Mouse (Mus musculus): ENCODE measurements around the gene Gm7929. TPM values are rescaled to one million over a fixed set of nuclear protein-coding genes. Genes with fewer than 3 reads are reported as not detected.
"Not testable (repeated sequence)": the region's sequence is repeated elsewhere in the genome, so short reads cannot be mapped to it uniquely, and the experiment has no call there.

Gm7929 gene
- polyA plus RNA-seq (2015; fragmentation: Nextera tagmentation; extraction: Ambion mirVana), result not detected in 2 replicates

GRCm38 (mm10) chr14:41750514-41750913 lies at the start of gene Gm7929:
Gene Gm7929, minus strand, starts transcription at chr14:41750614.
- not testable (repeated sequence) for ATAC-seq (ENCODE audit: extremely low read depth, insufficient number of reproducible peaks, low FRiP score, low TSS enrichment); H3K4me2 ChIP-seq

GRCm38 (mm10) chr14:41772341-41772740 lies 21.9 kb upstream of the Gm7929 start, which contains the start of gene Gm47189:
Gene Gm47189, minus strand, starts transcription at chr14:41772441.
- H3K9me3 ChIP-seq; H3K4me1 ChIP-seq; ATAC-seq (ENCODE audit: extremely low read depth, insufficient number of reproducible peaks, low FRiP score, low TSS enrichment); H3K27ac ChIP-seq (replicated peaks); H3K36me3 ChIP-seq; H3K9ac ChIP-seq; H3K4me2 ChIP-seq; H3K4me3 ChIP-seq; H3K27me3 ChIP-seq (replicated peaks): not testable (repeated sequence)

More at GRCm38 (mm10) chr14:41750514-41750913, at the start of gene Gm7929:
- not testable (repeated sequence) for H3K36me3 ChIP-seq; H3K9ac ChIP-seq; H3K27ac ChIP-seq (replicated peaks); H3K4me1 ChIP-seq; H3K9me3 ChIP-seq; H3K27me3 ChIP-seq (replicated peaks); H3K4me3 ChIP-seq
- 56% methylated on average over 1 of the region's 1 CpGs for WGBS

- not testable (repeated sequence) for H3K4me1 ChIP-seq; H3K36me3 ChIP-seq; H3K27me3 ChIP-seq (replicated peaks); H3K9me3 ChIP-seq; H3K27ac ChIP-seq (replicated peaks); H3K9ac ChIP-seq; H3K4me2 ChIP-seq; ATAC-seq (ENCODE audit: extremely low read depth, insufficient number of reproducible peaks, low FRiP score, low TSS enrichment); H3K4me3 ChIP-seq
- 64% methylated on average over 3 of the region's 3 CpGs for WGBS
Measured at GRCm38 (mm10) chr14:41755931-41756330, 5.5 kb upstream of the Gm7929 start.

- ATAC-seq (ENCODE audit: extremely low read depth, insufficient number of reproducible peaks, low FRiP score, low TSS enrichment); H3K9ac ChIP-seq; H3K27me3 ChIP-seq (replicated peaks); H3K4me3 ChIP-seq; H3K4me2 ChIP-seq; H3K36me3 ChIP-seq; H3K27ac ChIP-seq (replicated peaks); H3K4me1 ChIP-seq; H3K9me3 ChIP-seq: not testable (repeated sequence)
- 58% methylated on average over 17 of the region's 17 CpGs for WGBS
Measured at GRCm38 (mm10) chr14:41723437-41723836, 27.0 kb downstream of the Gm7929 start.

GRCm38 (mm10) chr14:41717180-41717579 lies 33.2 kb downstream of the Gm7929 start:
- not testable (repeated sequence) for H3K27ac ChIP-seq (replicated peaks); H3K4me3 ChIP-seq; H3K9me3 ChIP-seq; H3K4me2 ChIP-seq; H3K9ac ChIP-seq; H3K27me3 ChIP-seq (replicated peaks); ATAC-seq (ENCODE audit: extremely low read depth, insufficient number of reproducible peaks, low FRiP score, low TSS enrichment); H3K36me3 ChIP-seq; H3K4me1 ChIP-seq
- 71% methylated on average over 1 of the region's 1 CpGs for WGBS

GRCm38 (mm10) chr14:41701785-41702184 lies 48.6 kb downstream of the Gm7929 start, which contains the start of gene Gm8068:
Gene Gm8068, minus strand, starts transcription at chr14:41701885.
- H3K4me3 ChIP-seq; H3K27me3 ChIP-seq (replicated peaks); H3K9me3 ChIP-seq; H3K9ac ChIP-seq; H3K4me2 ChIP-seq; H3K27ac ChIP-seq (replicated peaks); H3K36me3 ChIP-seq; H3K4me1 ChIP-seq; ATAC-seq (ENCODE audit: extremely low read depth, insufficient number of reproducible peaks, low FRiP score, low TSS enrichment): not testable (repeated sequence)
- no CpG with 5 or more reads among the region's 3 CpGs for WGBS

Other genes with a start within 250 kb of the Gm7929 start
- not detected in 2 replicates for gene Gm7970, start 195.0 kb downstream of the Gm7929 start, polyA plus RNA-seq (2015; fragmentation: Nextera tagmentation; extraction: Ambion mirVana)
- not detected in 2 replicates for gene 1700049E17Rik2, start 177.4 kb downstream of the Gm7929 start, polyA plus RNA-seq (2015; fragmentation: Nextera tagmentation; extraction: Ambion mirVana)
- not detected in 2 replicates for gene Gm3072, start 126.0 kb downstream of the Gm7929 start, polyA plus RNA-seq (2015; fragmentation: Nextera tagmentation; extraction: Ambion mirVana)
- not detected in 2 replicates for gene Gm3676, start 104.1 kb downstream of the Gm7929 start, polyA plus RNA-seq (2015; fragmentation: Nextera tagmentation; extraction: Ambion mirVana)
- gene Gm8068, start 48.7 kb downstream of the Gm7929 start, polyA plus RNA-seq (2015; fragmentation: Nextera tagmentation; extraction: Ambion mirVana), result not detected in 2 replicates
- not detected in 2 replicates for gene Gm47189, start 21.8 kb upstream of the Gm7929 start, polyA plus RNA-seq (2015; fragmentation: Nextera tagmentation; extraction: Ambion mirVana)
- not detected in 2 replicates for gene Gm7980, start 156.7 kb upstream of the Gm7929 start, polyA plus RNA-seq (2015; fragmentation: Nextera tagmentation; extraction: Ambion mirVana)
- gene 1700049E17Rik1, start 174.3 kb upstream of the Gm7929 start, polyA plus RNA-seq (2015; fragmentation: Nextera tagmentation; extraction: Ambion mirVana), result not detected in 2 replicates
- not detected in 2 replicates for gene 1700024B05Rik, start 193.4 kb upstream of the Gm7929 start, polyA plus RNA-seq (2015; fragmentation: Nextera tagmentation; extraction: Ambion mirVana)
- not detected in 2 replicates for gene Gm6401, start 217.3 kb upstream of the Gm7929 start, polyA plus RNA-seq (2015; fragmentation: Nextera tagmentation; extraction: Ambion mirVana)
- gene Gm3543, start 232.7 kb upstream of the Gm7929 start, polyA plus RNA-seq (2015; fragmentation: Nextera tagmentation; extraction: Ambion mirVana), result not detected in 2 replicates